Mouse (Mus musculus): ENCODE measurements at regions not wholly inside any gene's neighbourhood (a gene's known extent, or its start where the extent isn't known, plus 50 kb on each side); places are given as distances from the start of the nearest gene placed in this dataset.

DNA sequence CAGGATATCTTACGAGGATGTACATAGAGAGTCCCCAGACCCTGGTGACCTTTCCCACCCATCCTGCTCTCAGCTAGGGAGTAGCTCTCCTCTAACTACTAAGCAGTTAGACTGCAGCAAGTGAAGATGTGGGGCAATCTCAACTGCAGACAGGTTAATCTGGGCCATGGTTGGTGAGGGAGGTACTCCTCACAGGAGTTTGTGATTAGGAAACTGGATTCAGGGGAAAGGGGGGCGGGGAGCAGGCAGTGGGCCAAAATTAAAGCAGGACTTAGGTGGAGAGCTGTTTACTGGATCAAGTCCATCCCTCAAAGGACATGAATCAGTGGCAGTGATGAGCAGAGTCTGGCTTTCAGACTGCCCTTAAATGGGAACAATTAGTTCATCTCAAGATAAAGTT is 374.6 kb upstream of the Xrcc4 start:
- H3K9ac ChIP-seq (replicated peaks): no peak overlapping the region
- H3K36me3 ChIP-seq (replicated peaks; ENCODE audit: control insufficient read depth, insufficient read depth, low read depth): no peaks in the 10 kb centered on the region
- no peaks in the 10 kb centered on the region for H3K27me3 ChIP-seq (ENCODE audit: control insufficient read depth, insufficient read depth, low read length)
- H3K9me3 ChIP-seq (ENCODE audit: control insufficient read depth, low read length): no peaks in the 10 kb centered on the region
- no peaks in the 10 kb centered on the region for H3K4me1 ChIP-seq (replicated peaks; ENCODE audit: control insufficient read depth in 2 of 2, insufficient read depth in 2 of 2, low read length in 1 of 2)
- H3K27ac ChIP-seq: no peak overlapping the region
- WGBS (ENCODE audit: insufficient replicate concordance): 46% methylated on average over 2 of the region's 2 CpGs
- no peak overlapping the region for H3K4me2 ChIP-seq (ENCODE audit: low read depth)
- ATAC-seq (ENCODE audit: insufficient read depth) (no peak), DNase-seq (ENCODE audit: low read depth in 3 of 3, low spot score in 3 of 3) (no peak)
- no peak for TF ChIP-seq EP300 (IDR thresholded peaks at IDR 0.05; ENCODE audit: low read depth)
- no peak overlapping the region for H3K4me3 ChIP-seq (ENCODE audit: insufficient read depth in 1 of 2, low read depth in 2 of 2, low read length in 2 of 2)

DNA sequence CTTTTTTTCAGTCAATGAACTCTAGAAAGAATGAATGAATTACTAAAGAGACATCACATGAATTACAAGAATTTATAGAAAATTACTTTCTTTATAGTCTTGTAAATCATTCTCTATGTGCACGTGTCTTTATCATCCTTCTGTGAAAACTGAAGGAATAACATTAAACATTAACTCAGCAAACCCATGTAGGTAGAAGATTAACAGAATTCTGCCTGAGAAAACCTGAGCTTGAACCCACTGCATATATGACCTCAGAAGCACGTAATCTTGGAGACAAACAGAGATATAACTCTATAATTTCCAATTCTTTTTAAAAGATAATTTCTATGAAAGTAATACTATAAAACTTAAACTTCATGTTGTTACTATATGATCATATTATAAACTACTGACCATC is 374.0 kb upstream of the Xrcc4 start:
- Histone ChIP-seq H3K4me1 (replicated peaks; ENCODE audit: control insufficient read depth in 2 of 2, insufficient read depth in 2 of 2, low read length in 1 of 2) (no peaks in the 10 kb centered on the region), H3K36me3 (replicated peaks; ENCODE audit: control insufficient read depth, insufficient read depth, low read depth) (no peaks in the 10 kb centered on the region), H3K9ac (replicated peaks) (no peak overlapping the region), H3K4me3 (ENCODE audit: insufficient read depth in 1 of 2, low read depth in 2 of 2, low read length in 2 of 2) (no peak overlapping the region), H3K27ac (no peak overlapping the region), H3K4me2 (ENCODE audit: low read depth) (no peak overlapping the region), H3K9me3 (ENCODE audit: control insufficient read depth, low read length) (no peaks in the 10 kb centered on the region), H3K27me3 (ENCODE audit: control insufficient read depth, insufficient read depth, low read length) (no peaks in the 10 kb centered on the region)
- no peak for ATAC-seq (ENCODE audit: insufficient read depth)
- TF ChIP-seq EP300 (IDR thresholded peaks at IDR 0.05; ENCODE audit: low read depth): no peak
- TF ChIP-seq CTCF (IDR thresholded peaks at IDR 0.05; ENCODE audit: low read depth): no peak
- WGBS (ENCODE audit: insufficient replicate concordance): 58% methylated on average over 2 of the region's 2 CpGs
- no peak for DNase-seq (ENCODE audit: low read depth in 3 of 3, low spot score in 3 of 3)

DNA sequence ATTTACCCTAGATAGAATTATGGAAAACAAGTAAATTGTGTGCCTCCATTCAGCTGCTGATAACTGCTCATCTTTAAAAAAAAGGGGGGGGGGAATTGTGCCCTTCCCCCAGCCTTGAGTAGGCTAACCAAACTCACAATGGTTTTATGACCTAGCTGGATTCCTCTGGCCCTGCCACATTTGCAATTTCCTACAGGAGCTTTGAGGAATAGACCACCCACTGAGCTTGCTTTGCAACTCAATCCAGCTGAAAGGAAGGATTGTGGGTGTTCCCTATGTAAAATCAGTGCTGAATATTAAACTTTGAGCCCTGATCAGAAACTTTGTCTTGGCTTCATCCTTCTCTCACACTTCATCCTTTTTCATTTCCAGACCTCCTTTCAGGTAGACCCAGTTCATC is 365.2 kb upstream of the Xrcc4 start:
- no peak overlapping the region for H3K27ac ChIP-seq
- H3K27me3 ChIP-seq (ENCODE audit: control insufficient read depth, insufficient read depth, low read length): no peaks in the 10 kb centered on the region
- H3K4me2 ChIP-seq (ENCODE audit: low read depth): no peak overlapping the region
- H3K4me1 ChIP-seq (replicated peaks; ENCODE audit: control insufficient read depth in 2 of 2, insufficient read depth in 2 of 2, low read length in 1 of 2): no peaks in the 10 kb centered on the region
- no peak for TF ChIP-seq CTCF (IDR thresholded peaks at IDR 0.05; ENCODE audit: low read depth)
- TF ChIP-seq EP300 (IDR thresholded peaks at IDR 0.05; ENCODE audit: low read depth): no peak
- DNase-seq (ENCODE audit: low read depth in 3 of 3, low spot score in 3 of 3): no peak
- no peaks in the 10 kb centered on the region for H3K9me3 ChIP-seq (ENCODE audit: control insufficient read depth, low read length)
- no peak overlapping the region for H3K4me3 ChIP-seq (ENCODE audit: insufficient read depth in 1 of 2, low read depth in 2 of 2, low read length in 2 of 2)
- H3K36me3 ChIP-seq (replicated peaks; ENCODE audit: control insufficient read depth, insufficient read depth, low read depth): no peaks in the 10 kb centered on the region
- no peak for ATAC-seq (ENCODE audit: insufficient read depth)
- H3K9ac ChIP-seq (replicated peaks): no peak overlapping the region

DNA sequence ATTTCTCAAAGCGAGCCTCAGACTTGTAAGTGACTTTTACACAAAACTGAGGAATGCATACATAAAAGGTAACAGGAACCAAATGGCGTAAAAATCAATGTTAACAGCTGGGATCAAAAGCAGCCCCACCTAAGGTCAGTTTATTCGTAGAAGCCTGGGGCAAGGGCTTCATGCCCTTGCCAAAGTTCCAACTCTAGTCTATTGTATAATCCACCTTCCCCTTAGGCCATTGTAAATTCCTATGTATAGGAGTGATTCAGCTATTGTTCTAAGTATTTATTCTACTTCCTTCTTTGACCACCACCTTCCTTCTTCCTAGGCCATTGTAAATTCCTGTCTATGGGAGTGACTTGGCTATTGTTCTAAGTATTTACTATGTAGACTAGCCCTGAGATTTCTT is 337.5 kb upstream of the Xrcc4 start:
- Histone ChIP-seq H3K9ac (replicated peaks) (no peak overlapping the region), H3K9me3 (ENCODE audit: control insufficient read depth, low read length) (no peaks in the 10 kb centered on the region), H3K36me3 (replicated peaks; ENCODE audit: control insufficient read depth, insufficient read depth, low read depth) (no peaks in the 10 kb centered on the region), H3K4me3 (ENCODE audit: insufficient read depth in 1 of 2, low read depth in 2 of 2, low read length in 2 of 2) (no peak overlapping the region), H3K27me3 (ENCODE audit: control insufficient read depth, insufficient read depth, low read length) (no peaks in the 10 kb centered on the region), H3K4me2 (ENCODE audit: low read depth) (no peak overlapping the region), H3K27ac (no peak overlapping the region), H3K4me1 (replicated peaks; ENCODE audit: control insufficient read depth in 2 of 2, insufficient read depth in 2 of 2, low read length in 1 of 2) (no peaks in the 10 kb centered on the region)
- 46% methylated on average over 3 of the region's 3 CpGs for WGBS (ENCODE audit: insufficient replicate concordance)
- no peak for DNase-seq (ENCODE audit: low read depth in 3 of 3, low spot score in 3 of 3)
- no peak for ATAC-seq (ENCODE audit: insufficient read depth)
- TF ChIP-seq CTCF (IDR thresholded peaks at IDR 0.05; ENCODE audit: low read depth): no peak
- TF ChIP-seq EP300 (IDR thresholded peaks at IDR 0.05; ENCODE audit: low read depth): no peak

DNA sequence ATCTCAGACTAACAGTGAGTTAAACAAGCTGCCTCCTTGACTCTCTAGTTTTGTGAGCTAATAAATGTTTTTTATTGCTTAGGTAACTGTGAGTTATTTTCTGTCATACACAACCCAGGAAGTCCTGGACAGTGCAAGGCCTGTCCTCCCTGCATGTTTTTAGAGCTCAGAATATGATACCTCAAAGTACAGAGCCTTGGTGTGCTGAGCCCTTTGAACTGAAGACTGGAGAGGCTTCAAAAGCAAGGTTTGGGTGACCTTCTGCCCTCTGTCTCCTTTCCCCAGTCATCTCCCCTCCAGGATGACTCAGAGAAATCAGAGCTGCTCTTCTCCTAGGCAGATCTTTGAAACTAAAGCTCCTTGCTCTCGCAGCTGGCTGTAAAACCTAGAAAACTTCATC is 336.0 kb upstream of the Xrcc4 start:
- Histone ChIP-seq H3K36me3 (replicated peaks; ENCODE audit: control insufficient read depth, insufficient read depth, low read depth) (no peaks in the 10 kb centered on the region), H3K27ac (no peak overlapping the region), H3K4me1 (replicated peaks; ENCODE audit: control insufficient read depth in 2 of 2, insufficient read depth in 2 of 2, low read length in 1 of 2) (no peaks in the 10 kb centered on the region), H3K4me3 (ENCODE audit: insufficient read depth in 1 of 2, low read depth in 2 of 2, low read length in 2 of 2) (no peak overlapping the region), H3K4me2 (ENCODE audit: low read depth) (no peak overlapping the region), H3K9ac (replicated peaks) (no peak overlapping the region), H3K27me3 (ENCODE audit: control insufficient read depth, insufficient read depth, low read length) (no peaks in the 10 kb centered on the region), H3K9me3 (ENCODE audit: control insufficient read depth, low read length) (no peaks in the 10 kb centered on the region)
- ATAC-seq (ENCODE audit: insufficient read depth): no peak
- TF ChIP-seq CTCF (IDR thresholded peaks at IDR 0.05; ENCODE audit: low read depth) (no peak), EP300 (IDR thresholded peaks at IDR 0.05; ENCODE audit: low read depth) (no peak)
- no peak for DNase-seq (ENCODE audit: low read depth in 3 of 3, low spot score in 3 of 3)
- WGBS (ENCODE audit: insufficient replicate concordance): 36% methylated on average over 1 of the region's 1 CpGs

DNA sequence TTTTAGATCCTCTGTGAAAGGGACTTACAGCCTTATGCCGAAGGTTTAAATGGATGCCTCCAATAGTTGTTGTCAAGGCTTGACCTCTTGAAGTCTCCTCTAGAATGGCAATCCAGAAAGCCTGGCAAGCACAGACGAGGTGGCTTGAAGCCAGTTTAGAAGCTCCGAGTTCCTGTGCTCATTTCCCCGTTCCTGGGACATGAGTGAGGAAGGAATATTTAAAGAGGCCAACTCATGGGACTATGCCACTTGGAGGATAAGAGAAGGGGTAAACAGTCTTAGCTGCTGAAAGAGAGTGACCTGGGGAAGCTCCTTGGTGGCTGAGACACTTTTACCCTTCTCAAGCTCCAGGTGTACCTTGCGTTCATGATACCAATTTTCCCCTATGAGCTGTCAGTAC is 335.1 kb upstream of the Xrcc4 start:
- no peak for DNase-seq (ENCODE audit: low read depth in 3 of 3, low spot score in 3 of 3)
- no peaks in the 10 kb centered on the region for H3K36me3 ChIP-seq (replicated peaks; ENCODE audit: control insufficient read depth, insufficient read depth, low read depth)
- no peak overlapping the region for H3K4me3 ChIP-seq (ENCODE audit: insufficient read depth in 1 of 2, low read depth in 2 of 2, low read length in 2 of 2)
- WGBS (ENCODE audit: insufficient replicate concordance): 65% methylated on average over 5 of the region's 5 CpGs
- H3K4me1 ChIP-seq (replicated peaks; ENCODE audit: control insufficient read depth in 2 of 2, insufficient read depth in 2 of 2, low read length in 1 of 2): no peaks in the 10 kb centered on the region
- H3K27ac ChIP-seq: no peak overlapping the region
- no peaks in the 10 kb centered on the region for H3K9me3 ChIP-seq (ENCODE audit: control insufficient read depth, low read length)
- H3K27me3 ChIP-seq (ENCODE audit: control insufficient read depth, insufficient read depth, low read length): no peaks in the 10 kb centered on the region
- no peak overlapping the region for H3K9ac ChIP-seq (replicated peaks)
- TF ChIP-seq EP300 (IDR thresholded peaks at IDR 0.05; ENCODE audit: low read depth) (no peak), CTCF (IDR thresholded peaks at IDR 0.05; ENCODE audit: low read depth) (no peak)
- ATAC-seq (ENCODE audit: insufficient read depth): no peak
- H3K4me2 ChIP-seq (ENCODE audit: low read depth): no peak overlapping the region

Data from liver, embryonic 14.5 days (tissue).